In genomic region chrX:13037085-13037484, GRCm38 (mm10) we compare ENCODE assay signal across 12 mouse cellular contexts.
"Had no signal": no experiment of that assay in that cellular context is flagged by ENCODE, and none has a peak within 500 bp of the region (broad histone marks: within the 10 kb centered on the region; RNA-seq: fewer than 3 reads in every experiment).

No protein-coding gene starts in this region.

- H3K4me2 ChIP-seq: liver, embryonic 11.5 days; lung, embryonic 14.5 days; midbrain, embryonic 12.5 days had no signal

- H3K4me1 ChIP-seq: limb, embryonic 10.5 days; midbrain, embryonic 12.5 days had no signal

- H3K36me3 ChIP-seq: limb, embryonic 10.5 days; midbrain, embryonic 12.5 days had no signal

- H3K9ac ChIP-seq: lung, embryonic 14.5 days; midbrain, embryonic 12.5 days had no signal

- H3K4me3 ChIP-seq: layer of hippocampus, adult 2 months; left cerebral cortex, adult 2 months; limb, embryonic 10.5 days; midbrain, embryonic 12.5 days had no signal

- ATAC-seq: midbrain, embryonic 16.5 days had no signal

- H3K9me3 ChIP-seq: limb, embryonic 10.5 days; midbrain, embryonic 12.5 days had no signal

- H3K27ac ChIP-seq: layer of hippocampus, adult 2 months; left cerebral cortex, adult 2 months; limb, embryonic 10.5 days; midbrain, embryonic 12.5 days had no signal

- DNase-seq: kidney, adult 11 months; kidney, postnatal 10 days; kidney, postnatal 4 days; lung, embryonic 14.5 days; lung, postnatal 14 days; thymus, postnatal 36 days had no signal
